ENCODE assay signal across 8 mouse cellular contexts in genomic region chr4:126751556-126752023, GRCm38 (mm10). TPM values are rescaled to one million over a fixed set of nuclear protein-coding genes. Genes with fewer than 3 reads are reported as not detected.
DNase-seq lines count a peak whose midpoint lies in the region; ATAC-seq and TF ChIP-seq lines count a peak whose summit lies in the region.

No protein-coding gene starts in this region.

- H3K27ac ChIP-seq in kidney, embryonic 15.5 days = no peak overlapping the region
- peak overlapping the region; percentile 69; the same call in 1 of the 2 replicates for H3K27ac ChIP-seq in cortical plate, adult 2 months (ENCODE audit: insufficient read depth, low read length)
- no peak overlapping the region for H3K27ac ChIP-seq in forebrain, embryonic 16.5 days (ENCODE audit: low read length)
- no peak overlapping the region for H3K27ac ChIP-seq in liver, embryonic 15.5 days (replicated peaks)

- TF ChIP-seq CTCF in cortical plate, adult 2 months (IDR thresholded peaks at IDR 0.05; ENCODE audit: extremely low read depth, insufficient read depth, low read length) = no peak

- no peaks in the 10 kb centered on the region for H3K9me3 ChIP-seq in kidney, embryonic 15.5 days (replicated peaks)
- no peaks in the 10 kb centered on the region for H3K9me3 ChIP-seq in forebrain, embryonic 16.5 days (ENCODE audit: control insufficient read depth, low read length)
- H3K9me3 ChIP-seq in liver, embryonic 15.5 days (replicated peaks) = no peaks in the 10 kb centered on the region

- WGBS in kidney, embryonic 15.5 days = 60% methylated on average over 10 of the region's 10 CpGs
- 36% methylated on average over 10 of the region's 10 CpGs for WGBS in forebrain, embryonic 16.5 days
- WGBS in liver, embryonic 15.5 days (ENCODE audit: insufficient replicate concordance) = 76% methylated on average over 10 of the region's 10 CpGs

- TF ChIP-seq POLR2A in cortical plate, adult 2 months (IDR thresholded peaks at IDR 0.05; ENCODE audit: extremely low read depth, insufficient read depth, low read length) = no peak

- ATAC-seq in kidney, embryonic 15.5 days (replicated peaks; ENCODE audit: low FRiP score) = no peak
- ATAC-seq in forebrain, embryonic 16.5 days = no peak
- ATAC-seq in liver, embryonic 15.5 days (ENCODE audit: insufficient read depth) = no peak

- peak overlapping the region; percentile 82 for H3K4me2 ChIP-seq in kidney, embryonic 15.5 days
- H3K4me2 ChIP-seq in forebrain, embryonic 16.5 days (ENCODE audit: low read length) = peak overlapping the region; percentile 78
- peak overlapping the region; percentile 98 for H3K4me2 ChIP-seq in liver, embryonic 15.5 days

- no peak for DNase-seq in kidney, adult 11 months
- DNase-seq in thymus, postnatal 0 days (ENCODE audit: low spot score) = no peak
- no peak for DNase-seq in urinary bladder, postnatal 4 days (ENCODE audit: low spot score in 2 of 2)
- DNase-seq in kidney, adult 8-10 months = no peak

- H3K36me3 ChIP-seq in kidney, embryonic 15.5 days = peaks cover 38% of the 10 kb centered on the region
- peaks cover 5% of the 10 kb centered on the region; the same call in 1 of the 2 replicates for H3K36me3 ChIP-seq in forebrain, embryonic 16.5 days (ENCODE audit: control insufficient read depth, insufficient read depth)
- peaks cover 19% of the 10 kb centered on the region for H3K36me3 ChIP-seq in liver, embryonic 15.5 days (replicated peaks)

- no peak overlapping the region for H3K9ac ChIP-seq in kidney, embryonic 15.5 days
- H3K9ac ChIP-seq in forebrain, embryonic 16.5 days (replicated peaks; ENCODE audit: low read depth, low read length) = peak overlapping the region; percentile 90
- H3K9ac ChIP-seq in liver, embryonic 15.5 days = no peak overlapping the region

- H3K4me3 ChIP-seq in kidney, embryonic 15.5 days (replicated peaks) = peak overlapping the region; percentile 96
- H3K4me3 ChIP-seq in cortical plate, adult 2 months (ENCODE audit: insufficient read depth, low read length) = peak overlapping the region; percentile 96
- peak overlapping the region; percentile 80 for H3K4me3 ChIP-seq in forebrain, embryonic 16.5 days (replicated peaks; ENCODE audit: low read length)
- peak overlapping the region; percentile 93; the same call in 1 of the 2 replicates for H3K4me3 ChIP-seq in liver, embryonic 15.5 days (replicated peaks)

- peaks cover 50% of the 10 kb centered on the region for H3K4me1 ChIP-seq in kidney, embryonic 15.5 days
- peaks cover 6% of the 10 kb centered on the region; the same call in 1 of the 2 replicates for H3K4me1 ChIP-seq in cortical plate, adult 2 months (ENCODE audit: control insufficient read depth, insufficient read depth, low read length)
- H3K4me1 ChIP-seq in forebrain, embryonic 16.5 days (replicated peaks; ENCODE audit: control insufficient read depth, insufficient read depth, low read length) = peaks cover 56% of the 10 kb centered on the region
- peaks cover 28% of the 10 kb centered on the region for H3K4me1 ChIP-seq in liver, embryonic 15.5 days (replicated peaks)

- H3K27me3 ChIP-seq in kidney, embryonic 15.5 days = no peaks in the 10 kb centered on the region
- H3K27me3 ChIP-seq in forebrain, embryonic 16.5 days (replicated peaks; ENCODE audit: control insufficient read depth, insufficient read depth, low read length) = no peaks in the 10 kb centered on the region
- H3K27me3 ChIP-seq in liver, embryonic 15.5 days = no peaks in the 10 kb centered on the region

RNA-seq across cellular contexts. Expression of gene Ncdn, which starts 1.6 kb away (rescaled TPM):
- 27.1 and 28.2 TPM in 2 replicates for polyA plus RNA-seq in kidney, embryonic 15.5 days (2015; fragmentation: Nextera tagmentation; extraction: Ambion mirVana)
- 896 and 954 TPM in 2 replicates for polyA plus RNA-seq in cortical plate, adult 2 months (2012; rRNA removed)
- polyA plus RNA-seq in forebrain, embryonic 16.5 days (2015; fragmentation: Nextera tagmentation; extraction: Ambion mirVana) = 120 and 129 TPM in 2 replicates
- 6.9 and 7.5 TPM in 2 replicates for polyA plus RNA-seq in liver, embryonic 15.5 days (2015; fragmentation: Nextera tagmentation; extraction: Ambion mirVana)
- polyA plus RNA-seq in thymus, postnatal 0 days (2015; fragmentation: Nextera tagmentation; extraction: Ambion mirVana) = 18.4 and 20.6 TPM in 2 replicates

RNA-seq across cellular contexts. Expression of gene AU040320, which starts 1.8 kb away (rescaled TPM):
- polyA plus RNA-seq in kidney, embryonic 15.5 days (2015; fragmentation: Nextera tagmentation; extraction: Ambion mirVana) = 24.5 and 27.8 TPM in 2 replicates
- polyA plus RNA-seq in cortical plate, adult 2 months (2012; rRNA removed) = 43.0 and 43.6 TPM in 2 replicates
- 32.8 and 35.0 TPM in 2 replicates for polyA plus RNA-seq in forebrain, embryonic 16.5 days (2015; fragmentation: Nextera tagmentation; extraction: Ambion mirVana)
- polyA plus RNA-seq in liver, embryonic 15.5 days (2015; fragmentation: Nextera tagmentation; extraction: Ambion mirVana) = 8.4 and 8.9 TPM in 2 replicates
- 15.4 and 15.6 TPM in 2 replicates for polyA plus RNA-seq in thymus, postnatal 0 days (2015; fragmentation: Nextera tagmentation; extraction: Ambion mirVana)

RNA-seq across cellular contexts. Expression of gene Tfap2e, which starts 15.6 kb away (rescaled TPM):
- not detected in 2 replicates for polyA plus RNA-seq in kidney, embryonic 15.5 days (2015; fragmentation: Nextera tagmentation; extraction: Ambion mirVana)
- not detected in 2 replicates for polyA plus RNA-seq in cortical plate, adult 2 months (2012; rRNA removed)
- polyA plus RNA-seq in forebrain, embryonic 16.5 days (2015; fragmentation: Nextera tagmentation; extraction: Ambion mirVana) = 0.34 and 0.75 TPM in 2 replicates
- not detected in 2 replicates for polyA plus RNA-seq in liver, embryonic 15.5 days (2015; fragmentation: Nextera tagmentation; extraction: Ambion mirVana)
- not detected in 2 replicates for polyA plus RNA-seq in thymus, postnatal 0 days (2015; fragmentation: Nextera tagmentation; extraction: Ambion mirVana)
